Mouse (Mus musculus) adipocyte (in vitro differentiated cells): ENCODE measurements around the gene Tceal1.
A peak's percentile ranks its signal among the peaks of the same experiment; 100 is the strongest.

Experiments used
- DNase-seq: peaks from one replicate; pipeline ENCODE4 v3.0.0-alpha.2; 2016; ENCODE audit warnings: low spot score

Tceal1 gene

GRCm38 (mm10) chrX:136755464-136755863, 47.7 kb downstream of the Tceal1 start:
- DNase-seq = peak; percentile 66
